Mouse (Mus musculus): ENCODE measurements at regions not wholly inside any gene's neighbourhood (a gene's known extent, or its start where the extent isn't known, plus 50 kb on each side); places are given as distances from the start of the nearest gene placed in this dataset.
A peak's percentile ranks its signal among the peaks of the same experiment; 100 is the strongest.

DNA sequence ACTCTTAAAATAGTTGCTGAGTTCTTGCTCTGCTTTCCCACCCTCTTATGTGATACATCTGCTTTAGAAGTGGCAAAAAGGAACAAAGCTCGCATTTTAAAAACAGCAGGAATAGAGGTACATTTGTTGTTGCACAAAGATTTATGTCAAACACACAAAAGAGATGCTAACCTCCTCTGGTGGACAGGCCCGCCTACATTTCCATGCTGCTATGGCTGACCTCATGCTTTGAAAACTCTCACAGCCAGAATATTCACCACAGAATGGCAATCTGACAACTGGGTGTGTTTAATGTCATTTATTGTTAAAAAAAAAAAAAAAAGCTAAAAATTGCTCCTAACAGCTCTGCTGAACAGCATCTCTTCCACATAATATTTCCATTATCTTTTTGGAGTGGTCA is 451.6 kb downstream of the Cdh9 start:
- no peak for TF ChIP-seq GATA1 (IDR thresholded peaks at IDR 0.05; ENCODE audit: low read length)

- TF ChIP-seq GATA1 (IDR thresholded peaks at IDR 0.05; ENCODE audit: low read length), result no peak
These were observed 452.9 kb downstream of the Cdh9 start for GRCm38 (mm10) chr15:17181358-17182022.

DNA sequence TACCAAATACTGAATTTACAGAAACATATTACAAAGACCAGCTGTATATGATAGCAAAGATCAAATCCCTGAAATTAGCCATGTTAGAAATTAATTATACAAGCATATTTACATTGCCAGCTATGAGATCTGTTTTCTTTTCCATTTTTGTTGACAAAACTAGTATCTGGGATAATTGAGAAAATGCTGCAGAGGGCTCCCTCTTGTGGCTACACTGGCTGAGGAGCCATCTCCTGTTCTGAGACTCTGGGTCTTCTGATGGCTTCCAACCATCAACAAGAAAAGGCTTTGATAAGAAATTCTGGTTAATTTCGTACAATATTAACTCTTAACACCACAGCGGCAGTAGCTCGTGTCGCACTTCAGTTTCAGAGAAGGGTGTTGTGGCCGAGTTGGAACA is 466.9 kb downstream of the Cdh9 start:
- no peak for TF ChIP-seq GATA1 (IDR thresholded peaks at IDR 0.05; ENCODE audit: low read length)

- TF ChIP-seq GATA1 (IDR thresholded peaks at IDR 0.05; ENCODE audit: low read length), result peak; percentile 47
These were observed 476.2 kb downstream of the Cdh9 start for GRCm38 (mm10) chr15:17204739-17205138.

- TF ChIP-seq GATA1 (IDR thresholded peaks at IDR 0.05; ENCODE audit: low read length), result no peak
These were observed 516.5 kb downstream of the Cdh9 start for GRCm38 (mm10) chr15:17245096-17245495.

- TF ChIP-seq GATA1 (IDR thresholded peaks at IDR 0.05; ENCODE audit: low read length), result peak; percentile 19
These were observed 560.7 kb downstream of the Cdh9 start for GRCm38 (mm10) chr15:17289221-17289620.
